Mouse (Mus musculus) lung, adult 2 months (tissue): ENCODE data around the gene Naa38.

Source experiments
- CTCF ChIP-seq: fragments of 200-500 bp; IDR thresholded peaks from 2 replicates; pipeline ENCODE4 v1.5.1; 2011; ENCODE audit warnings: mild to moderate bottlenecking, low read length, control low read depth; ENCODE audit not compliant: insufficient read depth
- POLR2A ChIP-seq: fragments of 200-500 bp; IDR thresholded peaks from 2 replicates; pipeline ENCODE4 v1.6.1; 2011; ENCODE audit warnings: low read depth, mild to moderate bottlenecking, control low read depth, low read length, borderline replicate concordance; ENCODE audit errors: extremely low read depth

GRCm38 (mm10) chr11:69414421-69415326, 19.4 kb downstream of the Naa38 start:
- no peak for TF ChIP-seq CTCF
- TF ChIP-seq POLR2A, result no peak
